Mouse (Mus musculus): ENCODE measurements around the gene Taf6.
"Not testable (repeated sequence)": the region's sequence is repeated elsewhere in the genome, so short reads cannot be mapped to it uniquely, and the experiment has no call there.

Taf6 gene

GRCm38 (mm10) chr5:138186950-138187638 is at the start of gene Taf6, which contains the start of gene Cnpy4:
Gene Taf6 (minus strand): TSS chr5:138187451.
Gene Cnpy4 (plus strand): TSS chr5:138187485.
- peak; percentile 85 for DNase-seq (ENCODE audit: low read depth, low spot score)

GRCm38 (mm10) chr5:138234224-138234623 is 47.0 kb upstream of the Taf6 start:
- DNase-seq (ENCODE audit: low read depth, low spot score), result no peak

GRCm38 (mm10) chr5:138233778-138234177 is 46.5 kb upstream of the Taf6 start:
- DNase-seq (ENCODE audit: low read depth, low spot score), result no peak

GRCm38 (mm10) chr5:138229511-138229910 is 42.3 kb upstream of the Taf6 start:
- DNase-seq (ENCODE audit: low read depth, low spot score), result no peak

- DNase-seq (ENCODE audit: low read depth, low spot score), result no peak
Observed at GRCm38 (mm10) chr5:138228026-138228425, 40.8 kb upstream of the Taf6 start.

- no peak for DNase-seq (ENCODE audit: low read depth, low spot score)
Observed at GRCm38 (mm10) chr5:138227367-138227766, 40.1 kb upstream of the Taf6 start.

- DNase-seq (ENCODE audit: low read depth, low spot score), result no peak
Observed at GRCm38 (mm10) chr5:138226491-138226890, 39.2 kb upstream of the Taf6 start.

- DNase-seq (ENCODE audit: low read depth, low spot score), result no peak
Observed at GRCm38 (mm10) chr5:138225700-138226099, 38.4 kb upstream of the Taf6 start, which contains the start of gene Nxpe5. Gene Nxpe5 (plus strand): TSS chr5:138225898.

GRCm38 (mm10) chr5:138223287-138223686 is 36.0 kb upstream of the Taf6 start:
- DNase-seq (ENCODE audit: low read depth, low spot score), result no peak

GRCm38 (mm10) chr5:138222111-138222510 is 34.9 kb upstream of the Taf6 start:
- DNase-seq (ENCODE audit: low read depth, low spot score), result peak; percentile 14

- no peak for DNase-seq (ENCODE audit: low read depth, low spot score)
Observed at GRCm38 (mm10) chr5:138219864-138220263, 32.6 kb upstream of the Taf6 start.

GRCm38 (mm10) chr5:138216632-138217031 is 29.4 kb upstream of the Taf6 start:
- DNase-seq (ENCODE audit: low read depth, low spot score), result not testable (repeated sequence)

- DNase-seq (ENCODE audit: low read depth, low spot score), result no peak
Observed at GRCm38 (mm10) chr5:138207873-138208272, 20.6 kb upstream of the Taf6 start.

- no peak for DNase-seq (ENCODE audit: low read depth, low spot score)
Observed at GRCm38 (mm10) chr5:138207253-138207652, 20.0 kb upstream of the Taf6 start.

GRCm38 (mm10) chr5:138202086-138202485 is 14.8 kb upstream of the Taf6 start:
- no peak for DNase-seq (ENCODE audit: low read depth, low spot score)

- DNase-seq (ENCODE audit: low read depth, low spot score), result no peak
Observed at GRCm38 (mm10) chr5:138199576-138199975, 12.3 kb upstream of the Taf6 start.

- DNase-seq (ENCODE audit: low read depth, low spot score), result no peak
Observed at GRCm38 (mm10) chr5:138195463-138195862, 8.2 kb upstream of the Taf6 start.

- DNase-seq (ENCODE audit: low read depth, low spot score), result no peak
Observed at GRCm38 (mm10) chr5:138194755-138195345, 7.6 kb upstream of the Taf6 start.

GRCm38 (mm10) chr5:138193771-138194727 is 6.8 kb upstream of the Taf6 start, which contains the start of gene Mblac1:
Gene Mblac1 (plus strand): TSS chr5:138194314.
- DNase-seq (ENCODE audit: low read depth, low spot score), result peak; percentile 71

GRCm38 (mm10) chr5:138187661-138188306 is 533 bp upstream of the Taf6 start:
- DNase-seq (ENCODE audit: low read depth, low spot score), result peak; percentile 78

- DNase-seq (ENCODE audit: low read depth, low spot score), result no peak
Observed at GRCm38 (mm10) chr5:138173217-138173616, 14.0 kb downstream of the Taf6 start.

Data from brain, embryonic 18.5 days (tissue).